Mouse (Mus musculus): ENCODE results near the gene Mtus2.

- no peak for TF ChIP-seq CTCF (IDR thresholded peaks at IDR 0.05; ENCODE audit: borderline replicate concordance, insufficient read depth, low read depth, low read length)
- no peak for TF ChIP-seq POLR2A (IDR thresholded peaks at IDR 0.05; ENCODE audit: borderline replicate concordance, insufficient read depth, low read length)
These were observed 371.9 kb downstream of the Mtus2 start for GRCm38 (mm10) chr5:148328982-148329381.
